Mouse (Mus musculus): ENCODE data around the gene Gck.
A peak's percentile ranks its signal among the peaks of the same experiment; 100 is the strongest.

DNA sequence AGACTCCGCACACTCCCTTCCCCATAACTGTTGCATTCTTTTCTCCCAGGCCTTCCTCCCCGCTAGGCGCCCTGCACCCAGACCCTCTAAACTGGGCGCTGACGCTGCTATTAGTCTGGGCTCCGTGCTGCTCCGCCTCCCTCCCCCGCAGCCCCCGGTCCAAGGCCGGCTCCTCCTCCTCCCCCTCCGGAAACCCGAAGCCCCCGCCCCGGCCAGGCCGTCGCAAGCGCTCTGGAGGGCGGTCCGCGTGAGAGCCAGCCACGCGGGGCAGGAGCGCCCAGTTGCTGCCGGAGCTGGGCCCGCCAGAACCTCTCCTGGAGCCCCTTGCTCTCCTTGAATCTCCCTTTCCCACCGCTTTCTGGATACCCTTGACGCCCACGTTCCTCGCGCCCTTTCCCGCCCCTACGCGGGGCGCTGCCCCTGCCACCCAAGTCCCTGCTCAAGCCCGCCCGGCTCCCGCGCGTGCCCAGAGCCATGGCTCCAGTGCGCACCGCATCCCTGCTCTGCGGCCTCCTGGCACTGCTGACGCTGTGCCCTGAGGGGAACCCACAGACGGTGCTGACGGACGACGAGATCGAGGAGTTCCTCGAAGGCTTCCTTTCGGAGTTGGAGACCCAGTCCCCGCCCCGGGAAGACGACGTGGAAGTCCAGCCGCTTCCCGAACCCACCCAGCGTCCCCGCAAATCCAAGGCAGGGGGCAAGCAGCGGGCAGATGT is 88.0 kb downstream of the Gck start, which contains the start of gene Aebp1:
- TF ChIP-seq CTCF (IDR thresholded peaks at IDR 0.05; ENCODE audit: borderline replicate concordance, insufficient read depth, low read length) (no peak), POLR2A (IDR thresholded peaks at IDR 0.05; ENCODE audit: low read depth, low read length) (peak; percentile 79)

All from embryonic fibroblast, embryonic 13.5 days (primary cell).